Mouse (Mus musculus): Measurements from ENCODE around the gene Lmo7. TPM values are rescaled to one million over a fixed set of nuclear protein-coding genes. Genes with fewer than 3 reads are reported as not detected.

Lmo7 gene
- total RNA-seq (2014; rRNA removed) (6.1 and 8.1 TPM in 2 replicates), polyA plus RNA-seq (2015; fragmentation: Nextera tagmentation; extraction: Ambion mirVana) (2.8 and 3.0 TPM in 2 replicates)

- Histone ChIP-seq H3K9me3 (ENCODE audit: low read length) (no peaks in the 10 kb centered on the region), H3K36me3 (ENCODE audit: insufficient read depth, low read length) (no peaks in the 10 kb centered on the region), H3K4me2 (ENCODE audit: low read depth, low read length, poor library complexity, severe bottlenecking) (peak within 1 kb of the TSS; percentile 100), H3K9ac (replicated peaks; ENCODE audit: low read length, poor library complexity, severe bottlenecking) (peak within 1 kb of the TSS; percentile 55; the same call in 1 of the 2 replicates), H3K27me3 (ENCODE audit: insufficient read depth, low read length) (peaks cover 9% of the 10 kb centered on the region; the same call in 1 of the 2 replicates), H3K4me1 (ENCODE audit: insufficient read depth, low read length) (peaks cover 6% of the 10 kb centered on the region; the same call in 1 of the 2 replicates), H3K27ac (ENCODE audit: low read depth, low read length) (no peak within 1 kb of the TSS), H3K4me3 (ENCODE audit: low read depth, low read length) (peak within 1 kb of the TSS; percentile 61)
- ATAC-seq (ENCODE audit: low FRiP score): peak; percentile 61
- no peak; the same call in 1 of the 2 replicates for TF ChIP-seq CTCF (IDR thresholded peaks at IDR 0.05)
- WGBS: 1% methylated on average over 51 of the region's 51 CpGs
- DNase-seq (ENCODE audit: low spot score): peak; percentile 12
These were observed at the start of gene Lmo7, which contains the start of gene Gm9922 for GRCm38 (mm10) chr14:101729237-101729971. Gene Lmo7, plus strand, starts transcription at chr14:101729957. Gene Gm9922, minus strand, starts transcription at chr14:101729814.

GRCm38 (mm10) chr14:101687696-101688095 is 42.1 kb upstream of the Lmo7 start:
- no peaks in the 10 kb centered on the region for H3K4me1 ChIP-seq (ENCODE audit: insufficient read depth, low read length)
- H3K27me3 ChIP-seq (ENCODE audit: insufficient read depth, low read length): no peaks in the 10 kb centered on the region
- no peak overlapping the region for H3K9ac ChIP-seq (replicated peaks; ENCODE audit: low read length, poor library complexity, severe bottlenecking)
- no peak overlapping the region for H3K4me3 ChIP-seq (ENCODE audit: low read depth, low read length)
- 90% methylated on average over 6 of the region's 6 CpGs for WGBS
- H3K27ac ChIP-seq (ENCODE audit: low read depth, low read length): no peak overlapping the region
- TF ChIP-seq CTCF (IDR thresholded peaks at IDR 0.05): no peak
- H3K9me3 ChIP-seq (ENCODE audit: low read length): no peaks in the 10 kb centered on the region
- ATAC-seq (ENCODE audit: low FRiP score): no peak
- 0 out of 2 replicates have a peak, but pooled peaks cover 5% of the 10 kb centered on the region for H3K36me3 ChIP-seq (ENCODE audit: insufficient read depth, low read length)
- no peak for DNase-seq (ENCODE audit: low spot score)
- no peak overlapping the region for H3K4me2 ChIP-seq (ENCODE audit: low read depth, low read length, poor library complexity, severe bottlenecking)

GRCm38 (mm10) chr14:101688406-101688805 is 41.4 kb upstream of the Lmo7 start:
- Histone ChIP-seq H3K9ac (replicated peaks; ENCODE audit: low read length, poor library complexity, severe bottlenecking) (no peak overlapping the region), H3K9me3 (ENCODE audit: low read length) (no peaks in the 10 kb centered on the region), H3K36me3 (ENCODE audit: insufficient read depth, low read length) (0 out of 2 replicates have a peak, but pooled peaks cover 7% of the 10 kb centered on the region), H3K27ac (ENCODE audit: low read depth, low read length) (no peak overlapping the region), H3K4me3 (ENCODE audit: low read depth, low read length) (no peak overlapping the region), H3K4me1 (ENCODE audit: insufficient read depth, low read length) (no peaks in the 10 kb centered on the region), H3K4me2 (ENCODE audit: low read depth, low read length, poor library complexity, severe bottlenecking) (no peak overlapping the region), H3K27me3 (ENCODE audit: insufficient read depth, low read length) (no peaks in the 10 kb centered on the region)
- DNase-seq (ENCODE audit: low spot score) (no peak), ATAC-seq (ENCODE audit: low FRiP score) (no peak)
- TF ChIP-seq CTCF (IDR thresholded peaks at IDR 0.05): no peak
- 73% methylated on average over 2 of the region's 2 CpGs for WGBS

GRCm38 (mm10) chr14:101704479-101704878 is 25.3 kb upstream of the Lmo7 start:
- Histone ChIP-seq H3K27me3 (ENCODE audit: insufficient read depth, low read length) (no peaks in the 10 kb centered on the region), H3K9me3 (ENCODE audit: low read length) (no peaks in the 10 kb centered on the region), H3K9ac (replicated peaks; ENCODE audit: low read length, poor library complexity, severe bottlenecking) (no peak overlapping the region), H3K4me1 (ENCODE audit: insufficient read depth, low read length) (no peaks in the 10 kb centered on the region), H3K4me2 (ENCODE audit: low read depth, low read length, poor library complexity, severe bottlenecking) (no peak overlapping the region), H3K4me3 (ENCODE audit: low read depth, low read length) (no peak overlapping the region), H3K27ac (ENCODE audit: low read depth, low read length) (no peak overlapping the region), H3K36me3 (ENCODE audit: insufficient read depth, low read length) (no peaks in the 10 kb centered on the region)
- TF ChIP-seq CTCF (IDR thresholded peaks at IDR 0.05): no peak
- ATAC-seq (ENCODE audit: low FRiP score): no peak
- no peak for DNase-seq (ENCODE audit: low spot score)
- WGBS: 78% methylated on average over 4 of the region's 4 CpGs

- Histone ChIP-seq H3K4me2 (ENCODE audit: low read depth, low read length, poor library complexity, severe bottlenecking) (no peak overlapping the region), H3K9me3 (ENCODE audit: low read length) (no peaks in the 10 kb centered on the region), H3K9ac (replicated peaks; ENCODE audit: low read length, poor library complexity, severe bottlenecking) (no peak overlapping the region), H3K27me3 (ENCODE audit: insufficient read depth, low read length) (no peaks in the 10 kb centered on the region), H3K4me3 (ENCODE audit: low read depth, low read length) (no peak overlapping the region), H3K27ac (ENCODE audit: low read depth, low read length) (no peak overlapping the region), H3K36me3 (ENCODE audit: insufficient read depth, low read length) (no peaks in the 10 kb centered on the region), H3K4me1 (ENCODE audit: insufficient read depth, low read length) (no peaks in the 10 kb centered on the region)
- WGBS: 91% methylated on average over 5 of the region's 5 CpGs
- DNase-seq (ENCODE audit: low spot score): no peak
- no peak for ATAC-seq (ENCODE audit: low FRiP score)
- no peak for TF ChIP-seq CTCF (IDR thresholded peaks at IDR 0.05)
These were observed 22.7 kb upstream of the Lmo7 start for GRCm38 (mm10) chr14:101707088-101707487.

- no peak for TF ChIP-seq CTCF (IDR thresholded peaks at IDR 0.05)
- H3K27me3 ChIP-seq (ENCODE audit: insufficient read depth, low read length): no peaks in the 10 kb centered on the region
- ATAC-seq (ENCODE audit: low FRiP score): no peak
- WGBS: 59% methylated on average over 2 of the region's 2 CpGs
- H3K4me2 ChIP-seq (ENCODE audit: low read depth, low read length, poor library complexity, severe bottlenecking): no peak overlapping the region
- no peak for DNase-seq (ENCODE audit: low spot score)
- H3K9me3 ChIP-seq (ENCODE audit: low read length): no peaks in the 10 kb centered on the region
- H3K27ac ChIP-seq (ENCODE audit: low read depth, low read length): no peak overlapping the region
- no peaks in the 10 kb centered on the region for H3K36me3 ChIP-seq (ENCODE audit: insufficient read depth, low read length)
- H3K4me1 ChIP-seq (ENCODE audit: insufficient read depth, low read length): no peaks in the 10 kb centered on the region
- H3K9ac ChIP-seq (replicated peaks; ENCODE audit: low read length, poor library complexity, severe bottlenecking): no peak overlapping the region
- no peak overlapping the region for H3K4me3 ChIP-seq (ENCODE audit: low read depth, low read length)
These were observed 15.3 kb upstream of the Lmo7 start for GRCm38 (mm10) chr14:101714414-101714813.

Measured in midbrain, postnatal 0 days (tissue).